Mouse (Mus musculus): ENCODE measurements at regions not wholly inside any gene's neighbourhood (a gene's known extent, or its start where the extent isn't known, plus 50 kb on each side); places are given as distances from the start of the nearest gene placed in this dataset.

DNA sequence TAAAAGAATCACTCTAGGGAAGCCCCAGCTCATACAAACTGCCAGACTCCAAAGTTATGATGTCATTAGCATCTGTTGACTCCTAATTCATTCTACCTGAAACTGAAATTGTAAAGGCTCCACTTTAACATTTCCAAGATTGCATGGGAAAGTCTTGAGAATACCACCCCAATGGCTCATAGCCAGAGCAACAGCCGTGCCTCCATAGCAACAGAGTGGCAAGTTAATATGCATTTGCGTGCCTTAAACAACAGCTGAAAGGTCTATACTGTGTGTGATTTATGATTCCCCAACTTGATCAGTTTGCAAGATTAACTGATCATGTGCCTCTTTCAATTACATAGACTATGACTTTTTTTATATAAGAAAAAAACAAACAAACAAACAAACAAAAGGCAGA is 190.8 kb upstream of the Ppargc1a start:
- TF ChIP-seq POLR2A (IDR thresholded peaks at IDR 0.05; ENCODE audit: low read depth, low read length) (no peak), CTCF (IDR thresholded peaks at IDR 0.05; ENCODE audit: extremely low read depth, insufficient read depth, insufficient read length, insufficient replicate concordance) (no peak)
